Mouse (Mus musculus) embryo, embryonic 10 days (tissue): ENCODE results near the gene Grip1.
A peak's percentile ranks its signal among the peaks of the same experiment; 100 is the strongest.

Source experiments
- DNase-seq: peaks from one replicate; pipeline ENCODE4 v3.0.0-alpha.2; 2015; ENCODE audit warnings: low spot score

Grip1 gene

GRCm38 (mm10) chr10:119453431-119454105, at the start of gene Grip1:
TSS of gene Grip1 (plus strand) at chr10:119453830.
- DNase-seq: peak; percentile 83

- no peak for DNase-seq
Measured at GRCm38 (mm10) chr10:119405103-119405502, 48.5 kb upstream of the Grip1 start.

- DNase-seq: no peak
Measured at GRCm38 (mm10) chr10:119405612-119406011, 48.0 kb upstream of the Grip1 start.

GRCm38 (mm10) chr10:119408327-119408726, 45.3 kb upstream of the Grip1 start:
- peak; percentile 17 for DNase-seq

GRCm38 (mm10) chr10:119413238-119413637, 40.4 kb upstream of the Grip1 start:
- DNase-seq: no peak

- no peak for DNase-seq
Measured at GRCm38 (mm10) chr10:119415106-119415505, 38.5 kb upstream of the Grip1 start.

- no peak for DNase-seq
Measured at GRCm38 (mm10) chr10:119421418-119421817, 32.2 kb upstream of the Grip1 start.

GRCm38 (mm10) chr10:119423821-119424534, 29.7 kb upstream of the Grip1 start:
- no peak for DNase-seq

- DNase-seq: no peak
Measured at GRCm38 (mm10) chr10:119427653-119428052, 26.0 kb upstream of the Grip1 start.

- no peak for DNase-seq
Measured at GRCm38 (mm10) chr10:119428106-119428505, 25.5 kb upstream of the Grip1 start.

GRCm38 (mm10) chr10:119430240-119430639, 23.4 kb upstream of the Grip1 start:
- no peak for DNase-seq

- peak; percentile 12 for DNase-seq
Measured at GRCm38 (mm10) chr10:119431801-119432200, 21.8 kb upstream of the Grip1 start.

GRCm38 (mm10) chr10:119435818-119436217, 17.8 kb upstream of the Grip1 start:
- no peak for DNase-seq

GRCm38 (mm10) chr10:119437319-119437718, 16.3 kb upstream of the Grip1 start:
- DNase-seq: no peak

GRCm38 (mm10) chr10:119441743-119442142, 11.9 kb upstream of the Grip1 start:
- DNase-seq: no peak

- no peak for DNase-seq
Measured at GRCm38 (mm10) chr10:119447392-119447914, 6.2 kb upstream of the Grip1 start.

- DNase-seq: no peak
Measured at GRCm38 (mm10) chr10:119447930-119448329, 5.7 kb upstream of the Grip1 start.

GRCm38 (mm10) chr10:119452698-119453097, 932 bp upstream of the Grip1 start:
- no peak for DNase-seq

GRCm38 (mm10) chr10:119454106-119454667, 557 bp downstream of the Grip1 start:
- DNase-seq: peak; percentile 71

GRCm38 (mm10) chr10:119454668-119455542, 1.3 kb downstream of the Grip1 start:
- peak; percentile 52 for DNase-seq

GRCm38 (mm10) chr10:119455543-119455940, 1.9 kb downstream of the Grip1 start:
- no peak for DNase-seq

GRCm38 (mm10) chr10:119457121-119457520, 3.5 kb downstream of the Grip1 start:
- DNase-seq: no peak
